Mouse (Mus musculus) CD4-positive helper T cell, adult 2 months (primary cell): ENCODE measurements around the gene AA986860.

ENCODE experiments used
- DNase-seq: peaks from one replicate; pipeline ENCODE4 v3.0.0-alpha.2; 2012; ENCODE audit warnings: low read depth, missing footprints, low spot score

AA986860 gene

GRCm38 (mm10) chr1:130731741-130732337 lies at the start of gene AA986860:
Gene AA986860, plus strand, starts transcription at chr1:130731976.
- no peak for DNase-seq

- DNase-seq: no peak
These were observed 47.9 kb upstream of the AA986860 start for GRCm38 (mm10) chr1:130683905-130684304.

GRCm38 (mm10) chr1:130698601-130699000 lies 33.2 kb upstream of the AA986860 start:
- DNase-seq: no peak

DNA sequence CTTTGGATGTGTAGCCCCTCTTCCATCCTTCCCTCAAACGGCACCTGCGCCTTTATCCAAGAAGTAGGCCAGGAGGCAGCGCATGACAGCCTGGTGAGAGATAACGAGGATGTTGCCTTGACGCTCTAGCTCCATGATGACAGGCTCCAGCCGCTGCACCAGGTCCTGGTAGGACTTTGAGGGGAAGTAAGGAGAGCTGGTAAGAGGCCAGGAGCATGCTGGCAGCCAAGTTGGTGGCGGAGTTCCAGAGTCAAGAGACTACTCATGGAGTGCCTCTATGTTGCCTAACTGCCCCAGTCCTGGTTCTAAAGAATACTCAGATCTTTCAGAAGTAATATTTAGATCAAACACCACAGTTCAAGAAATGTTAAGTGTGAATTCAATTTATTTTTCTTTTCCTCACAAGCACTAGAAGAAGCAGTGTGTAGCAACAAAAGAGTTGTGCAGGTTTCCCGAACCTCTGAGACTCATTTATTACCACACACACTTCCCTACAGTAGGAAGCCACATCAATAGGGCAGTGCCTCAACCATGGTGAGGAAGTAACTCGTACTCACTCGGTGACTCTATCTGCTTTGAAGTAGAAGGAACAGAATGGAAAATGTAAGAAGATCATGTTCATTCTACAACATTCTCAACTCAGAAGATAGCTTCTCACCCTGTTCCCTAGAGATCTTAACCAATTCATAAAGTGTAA lies 31.7 kb upstream of the AA986860 start:
- DNase-seq: peak; percentile 66

- no peak for DNase-seq
These were observed 29.8 kb upstream of the AA986860 start for GRCm38 (mm10) chr1:130701976-130702375.

DNA sequence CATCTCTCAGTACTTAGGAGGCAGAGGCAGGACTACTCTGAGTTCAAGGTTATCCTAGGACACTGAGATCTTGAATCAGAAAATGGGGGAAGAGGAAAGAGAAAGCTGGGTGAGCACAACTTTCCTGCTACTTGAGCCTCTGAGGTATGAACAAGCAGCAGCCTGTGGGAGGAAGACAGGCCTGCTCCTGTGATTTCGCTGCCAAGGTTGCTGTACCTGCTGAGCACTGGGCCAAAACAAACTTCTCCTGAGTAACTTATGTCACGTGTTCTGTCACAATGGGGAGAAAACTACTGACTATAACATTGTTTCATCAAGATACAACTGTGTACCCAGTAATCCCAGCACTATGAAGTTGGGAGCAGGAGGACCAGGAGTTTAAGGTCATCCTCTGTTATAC lies 28.2 kb upstream of the AA986860 start:
- no peak for DNase-seq

DNA sequence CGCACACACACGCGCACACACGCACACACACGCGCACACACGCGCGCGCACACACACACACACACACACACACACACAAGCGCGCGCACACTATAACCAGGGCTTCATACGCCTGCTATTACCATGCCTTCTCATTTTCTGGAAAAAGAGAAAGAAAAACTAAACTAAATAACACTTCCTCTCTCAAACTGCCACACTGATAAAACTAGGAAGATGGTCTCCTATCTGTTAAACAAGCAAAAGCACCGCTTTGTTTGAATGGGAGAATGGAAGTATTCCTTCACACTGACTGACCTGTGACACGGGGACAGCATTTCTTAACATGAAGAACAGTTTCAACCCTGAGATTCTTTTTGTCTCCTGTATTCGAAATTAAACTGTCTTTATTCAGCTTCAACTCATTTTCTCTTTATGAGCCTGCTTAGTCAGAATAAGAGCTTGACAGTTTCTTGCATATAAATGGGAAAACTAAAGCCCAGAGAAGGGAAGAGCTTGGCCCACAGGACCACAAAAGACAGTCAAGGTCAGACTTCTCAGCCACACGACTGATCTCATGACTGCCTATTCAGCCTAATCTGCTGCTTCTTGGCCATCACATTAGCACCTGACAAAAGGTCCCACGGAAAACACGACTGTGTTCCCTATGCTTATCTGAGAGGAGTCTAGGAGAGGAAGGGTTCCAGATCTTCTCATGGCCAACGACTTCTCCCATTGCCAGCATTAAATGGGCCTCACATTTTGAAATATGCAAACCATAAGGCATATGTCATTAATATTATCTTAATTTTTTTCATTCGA lies 21.3 kb upstream of the AA986860 start:
- no peak for DNase-seq

GRCm38 (mm10) chr1:130714046-130714445 lies 17.7 kb upstream of the AA986860 start:
- DNase-seq: no peak

GRCm38 (mm10) chr1:130715561-130716217 lies 16.1 kb upstream of the AA986860 start, which contains the start of gene Gm29427:
Gene Gm29427, minus strand, starts transcription at chr1:130715799.
- DNase-seq: peak; percentile 99

DNA sequence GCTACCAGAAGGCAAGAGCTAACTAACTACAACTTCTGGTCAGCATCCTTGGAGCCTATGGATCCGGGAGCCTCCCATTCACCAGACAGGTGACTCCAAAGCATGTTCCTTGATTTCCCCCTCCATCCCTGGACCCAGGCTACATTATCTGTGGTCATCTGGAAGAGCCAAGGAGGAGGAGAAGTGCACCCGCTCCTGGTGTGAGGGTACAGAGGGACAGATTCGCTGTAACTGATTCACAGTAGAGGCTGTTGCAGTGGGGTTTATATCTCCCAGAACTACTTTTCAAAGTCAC lies 15.6 kb upstream of the AA986860 start:
- no peak for DNase-seq

DNA sequence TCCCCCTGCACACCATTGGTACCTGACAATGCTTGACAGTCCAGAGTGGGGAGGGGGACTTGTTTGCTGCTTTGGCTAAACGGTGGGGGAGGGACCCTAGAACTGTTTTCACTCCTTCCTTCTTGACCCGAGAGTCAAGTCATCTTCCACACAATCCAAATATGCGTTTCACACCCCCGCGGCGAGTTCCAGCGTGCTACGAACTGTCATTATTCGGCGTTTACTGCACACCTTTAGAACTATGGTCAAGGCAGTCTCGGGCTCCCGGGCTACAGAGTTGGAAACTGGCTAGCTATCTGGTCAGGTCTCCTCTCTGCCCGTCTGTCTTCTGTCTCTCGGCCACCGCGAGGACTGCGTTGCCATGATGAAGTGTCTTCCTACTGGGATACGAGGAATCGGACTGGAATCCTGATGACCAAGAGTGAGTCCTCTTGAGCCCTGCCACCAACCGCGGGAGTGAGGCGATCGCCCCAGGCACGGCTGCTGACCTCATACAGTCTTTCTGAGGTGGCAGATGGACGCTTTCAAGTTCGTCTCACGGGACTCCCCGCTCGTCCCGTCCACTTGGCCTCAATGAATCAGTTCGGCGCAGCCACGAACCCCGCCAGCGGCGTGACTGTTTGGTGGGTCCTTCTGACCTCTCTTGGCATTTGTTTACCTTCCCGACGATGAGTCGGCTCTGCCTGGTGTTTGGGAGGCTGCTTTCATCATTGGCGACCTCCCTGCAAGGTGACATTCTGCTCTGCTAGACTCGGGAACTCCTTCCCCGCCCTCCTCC lies 15.1 kb upstream of the AA986860 start:
- no peak for DNase-seq

- peak; percentile 95 for DNase-seq
These were observed 14.4 kb upstream of the AA986860 start, which contains the start of gene Yod1 for GRCm38 (mm10) chr1:130717291-130717871. Gene Yod1, plus strand, starts transcription at chr1:130717327.

- no peak for DNase-seq
These were observed 7.6 kb upstream of the AA986860 start for GRCm38 (mm10) chr1:130724206-130724605.

DNA sequence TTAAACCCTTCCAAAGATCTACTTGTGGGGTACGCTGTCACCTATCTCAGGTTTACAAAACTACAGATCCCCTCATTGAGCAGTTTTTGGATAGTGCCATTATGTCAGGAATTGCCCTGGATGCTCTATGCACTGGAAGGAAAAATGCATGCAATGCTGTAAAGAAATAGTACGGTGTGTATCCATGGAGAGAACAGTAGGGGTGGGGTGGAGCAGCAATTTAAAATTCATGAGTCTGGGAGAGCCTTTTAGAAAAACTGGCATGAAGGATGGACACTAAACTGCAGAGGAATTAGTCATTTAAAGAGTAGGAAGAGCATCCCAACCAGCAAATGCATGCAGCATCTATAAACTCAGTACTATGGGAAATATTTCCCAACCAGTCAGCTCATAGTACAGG lies 5.4 kb upstream of the AA986860 start:
- no peak for DNase-seq

DNA sequence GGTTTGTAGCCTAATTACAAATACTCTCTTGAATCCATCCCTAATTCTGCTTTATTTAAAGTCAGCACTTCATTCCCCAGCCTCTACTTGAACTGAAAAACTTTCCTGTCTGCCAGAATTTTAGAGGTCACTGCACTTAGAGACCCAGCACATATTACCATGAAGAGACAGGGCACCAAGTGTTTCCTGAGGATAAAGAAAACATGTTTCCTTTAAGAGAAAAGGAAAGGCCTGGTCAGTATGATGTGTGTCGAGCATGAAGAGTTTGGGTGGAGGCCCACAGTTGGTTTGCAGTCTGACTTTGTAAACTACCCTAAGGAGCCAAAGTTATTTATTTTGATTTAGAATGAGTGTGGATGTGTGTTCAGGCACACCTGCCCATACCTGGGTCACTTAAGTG lies 3.7 kb upstream of the AA986860 start:
- DNase-seq: no peak

DNA sequence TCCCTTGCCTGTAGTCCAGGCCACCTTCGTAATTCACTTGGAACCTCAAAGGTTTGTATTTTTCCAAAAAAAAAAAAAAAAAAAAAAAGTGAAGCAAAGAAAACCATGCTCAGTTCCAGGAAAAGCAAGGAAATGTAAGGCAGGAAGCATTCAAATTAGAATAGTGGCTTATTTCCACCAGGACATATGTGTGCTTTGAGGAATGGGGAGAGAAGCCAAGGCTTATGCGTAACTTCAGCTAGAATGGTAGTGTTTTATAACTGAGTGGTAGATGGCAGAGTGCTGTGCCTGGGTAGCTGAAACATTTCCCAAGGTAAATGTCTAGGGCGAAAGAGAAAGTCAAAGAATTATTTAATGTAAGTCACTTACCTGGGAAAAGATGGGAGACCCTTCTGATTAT lies 3.1 kb upstream of the AA986860 start:
- DNase-seq: no peak

- no peak for DNase-seq
These were observed 2.6 kb upstream of the AA986860 start, which contains the start of gene Pfkfb2 for GRCm38 (mm10) chr1:130729153-130729552. Gene Pfkfb2, minus strand, starts transcription at chr1:130729253.

GRCm38 (mm10) chr1:130732706-130733658 lies 1.2 kb downstream of the AA986860 start:
- DNase-seq: no peak

GRCm38 (mm10) chr1:130733671-130734070 lies 1.9 kb downstream of the AA986860 start:
- DNase-seq: no peak

- DNase-seq: no peak
These were observed 2.7 kb downstream of the AA986860 start for GRCm38 (mm10) chr1:130734452-130734851.
